In genomic region chr12:86887381-86888129, GRCm38 (mm10) we compare ENCODE assay signal across 9 mouse cellular contexts. TPM values are rescaled to one million over a fixed set of nuclear protein-coding genes. Genes with fewer than 3 reads are reported as not detected.
DNase-seq lines count a peak whose midpoint lies in the region; ATAC-seq and TF ChIP-seq lines count a peak whose summit lies in the region.
"Had no signal": no experiment of that assay in that cellular context is flagged by ENCODE, and none has a peak within 500 bp of the region (broad histone marks: within the 10 kb centered on the region; RNA-seq: fewer than 3 reads in every experiment).

No protein-coding gene starts in this region.

- WGBS in heart, embryonic 14.5 days, result 46% methylated on average over 14 of the region's 14 CpGs
- WGBS in hindbrain, embryonic 11.5 days, result 31% methylated on average over 14 of the region's 14 CpGs
- WGBS in midbrain, embryonic 12.5 days, result 31% methylated on average over 14 of the region's 14 CpGs

- ATAC-seq in heart, embryonic 14.5 days (ENCODE audit: insufficient number of reproducible peaks, insufficient read depth, low FRiP score, low read depth), result no peak
- ATAC-seq in hindbrain, embryonic 11.5 days (ENCODE audit: low FRiP score), result no peak
- ATAC-seq in midbrain, embryonic 12.5 days (ENCODE audit: low FRiP score, low read depth), result no peak

- peak overlapping the region in 1 of 2 experiments; percentile 35; a peak in 3 of 4 replicates for H3K4me3 ChIP-seq in heart, embryonic 14.5 days (ENCODE audit: control insufficient read depth in 1 of 2, insufficient read depth in 1 of 2, low read depth in 1 of 2, low read length in 2 of 2)
- peak overlapping the region; percentile 45 to 53 for H3K4me3 ChIP-seq in ES-E14 (ENCODE audit: insufficient read depth in 1 of 2, low read depth in 1 of 2, low read length in 2 of 2, poor library complexity in 1 of 2, severe bottlenecking in 1 of 2)
- no peak overlapping the region for H3K4me3 ChIP-seq in hindbrain, embryonic 11.5 days (ENCODE audit: low read depth, low read length)
- peak overlapping the region; percentile 21; the same call in 1 of the 2 replicates for H3K4me3 ChIP-seq in midbrain, embryonic 12.5 days

- intact Hi-C loops in heart, postnatal 10 days (cut with DNase I), result no loop called here

- H3K27ac ChIP-seq in heart, embryonic 14.5 days (replicated peaks in 1 of 2; ENCODE audit: control insufficient read depth in 1 of 2, insufficient read depth in 1 of 2, low read depth in 2 of 2, low read length in 2 of 2), result peak overlapping the region; percentile 97 to 100
- peak overlapping the region; percentile 92 for H3K27ac ChIP-seq in ES-E14 (ENCODE audit: insufficient read depth, low read depth, low read length, poor library complexity, severe bottlenecking)
- peak overlapping the region; percentile 74 for H3K27ac ChIP-seq in hindbrain, embryonic 11.5 days (ENCODE audit: low read depth, low read length)
- H3K27ac ChIP-seq in midbrain, embryonic 12.5 days (replicated peaks), result peak overlapping the region; percentile 86

- peak overlapping the region; percentile 82 for H3K4me2 ChIP-seq in heart, embryonic 14.5 days (ENCODE audit: low read length)
- H3K4me2 ChIP-seq in hindbrain, embryonic 11.5 days (replicated peaks; ENCODE audit: low read depth, low read length), result peak overlapping the region; percentile 37
- peak overlapping the region; percentile 50 for H3K4me2 ChIP-seq in midbrain, embryonic 12.5 days (replicated peaks)

- peaks cover 1% of the 10 kb centered on the region for H3K36me3 ChIP-seq in heart, embryonic 14.5 days (ENCODE audit: control insufficient read depth, insufficient read depth, low read length)
- peaks cover 11% of the 10 kb centered on the region; the same call in 1 of the 2 replicates for H3K36me3 ChIP-seq in ES-E14 (ENCODE audit: control insufficient read depth, insufficient read depth, low read length, poor library complexity, severe bottlenecking)
- H3K36me3 ChIP-seq in hindbrain, embryonic 11.5 days (ENCODE audit: control insufficient read depth, insufficient read depth, low read length), result no peaks in the 10 kb centered on the region
- H3K36me3 ChIP-seq in midbrain, embryonic 12.5 days, result no peaks in the 10 kb centered on the region

- no peaks in the 10 kb centered on the region for H3K27me3 ChIP-seq in heart, embryonic 14.5 days (ENCODE audit: control insufficient read depth, insufficient read depth, low read length)
- peaks cover 2% of the 10 kb centered on the region; the same call in 1 of the 2 replicates for H3K27me3 ChIP-seq in hindbrain, embryonic 11.5 days (ENCODE audit: control insufficient read depth, insufficient read depth, low read length)
- H3K27me3 ChIP-seq in midbrain, embryonic 12.5 days, result 0 out of 2 replicates have a peak, but pooled peaks cover 11% of the 10 kb centered on the region
- H3K27me3 ChIP-seq: Patski had no signal

- peaks cover 44 to 72% of the 10 kb centered on the region in 2 experiments for H3K4me1 ChIP-seq in heart, embryonic 14.5 days (ENCODE audit: control insufficient read depth in 2 of 2, insufficient read depth in 2 of 2, low read length in 2 of 2)
- peaks cover 18 to 21% of the 10 kb centered on the region in 2 experiments for H3K4me1 ChIP-seq in ES-E14 (ENCODE audit: control insufficient read depth in 2 of 2, insufficient read depth in 2 of 2, low read length in 2 of 2, poor library complexity in 1 of 2)
- peaks cover 32% of the 10 kb centered on the region for H3K4me1 ChIP-seq in hindbrain, embryonic 11.5 days (replicated peaks; ENCODE audit: control insufficient read depth, insufficient read depth, low read length)
- peaks cover 77% of the 10 kb centered on the region for H3K4me1 ChIP-seq in midbrain, embryonic 12.5 days

- H3K9me3 ChIP-seq in heart, embryonic 14.5 days (ENCODE audit: control insufficient read depth, low read length), result no peaks in the 10 kb centered on the region
- no peaks in the 10 kb centered on the region for H3K9me3 ChIP-seq in ES-E14 (ENCODE audit: control insufficient read depth, insufficient read depth, low read depth, low read length)
- H3K9me3 ChIP-seq in hindbrain, embryonic 11.5 days (ENCODE audit: control insufficient read depth, low read length), result no peaks in the 10 kb centered on the region
- no peaks in the 10 kb centered on the region for H3K9me3 ChIP-seq in midbrain, embryonic 12.5 days

- in situ Hi-C loops in ES-E14 (cut with MboI; ENCODE audit: low sequenced_read_pairs in 2 of 2, unreplicated experiment in 2 of 2), result no loop called here

- peak overlapping the region; percentile 84 for H3K9ac ChIP-seq in heart, embryonic 14.5 days (ENCODE audit: low read length)
- peak overlapping the region; percentile 66; the same call in 1 of the 2 replicates for H3K9ac ChIP-seq in ES-E14 (ENCODE audit: insufficient read depth, low read depth, low read length, poor library complexity, severe bottlenecking)
- 0 out of 2 replicates have a peak overlapping the region, but pooled peaks have one; percentile 51 for H3K9ac ChIP-seq in hindbrain, embryonic 11.5 days (ENCODE audit: low read depth, low read length)
- peak overlapping the region; percentile 35; the same call in 1 of the 2 replicates for H3K9ac ChIP-seq in midbrain, embryonic 12.5 days (replicated peaks)

- no peak for DNase-seq in heart, postnatal 10 days
- DNase-seq in ES-E14 (ENCODE audit: low read depth, low spot score), result no peak
- DNase-seq in hindbrain, embryonic 11.5 days (ENCODE audit: low spot score), result no peak
- DNase-seq in adrenal gland, postnatal 25 days, result no peak
- DNase-seq in thymus, adult 18-20 months, result no peak
- no peak for DNase-seq in adrenal gland, postnatal 14 days

TF ChIP-seq in ES-E14, 5 proteins besides CTCF, POLR2A, EP300 and RAD21:
- TF ChIP-seq ZNF384 (IDR thresholded peaks at IDR 0.05; ENCODE audit: low read depth, low read length) (peak; percentile 80), ZC3H11A (IDR thresholded peaks at IDR 0.05; ENCODE audit: borderline replicate concordance, low read depth, low read length) (no peak)

RNA-seq across cellular contexts. Expression of gene Irf2bpl, which starts 3.0 kb away (rescaled TPM):
- 32.8 and 36.1 TPM in 2 replicates for polyA plus RNA-seq in heart, embryonic 14.5 days (2014; fragmentation: Nextera tagmentation; extraction: Ambion mirVana)
- total RNA-seq in heart, postnatal 10 days (2021), result 10 to 100 TPM; 60.3 to 67.5 TPM
- 39.5 and 43.2 TPM in 2 replicates for total RNA-seq in ES-E14 (2012; rRNA removed)
- 16.0 and 21.3 TPM in 2 replicates for polyA plus RNA-seq in hindbrain, embryonic 11.5 days (2014; fragmentation: Nextera tagmentation; extraction: Ambion mirVana)
- 74.0 and 76.0 TPM in 2 replicates for polyA plus RNA-seq in midbrain, embryonic 12.5 days (2016; fragmentation: Nextera tagmentation; extraction: Ambion mirVana)
- 65.4 and 74.6 TPM in 2 replicates for total RNA-seq in adrenal gland, postnatal 25 days (2021)
- 48.4 and 53.8 TPM in 2 replicates for total RNA-seq in adrenal gland, postnatal 14 days (2021)

RNA-seq across cellular contexts. Expression of gene Cipc, which starts 59.3 kb away (rescaled TPM):
- 26.6 and 27.1 TPM in 2 replicates for polyA plus RNA-seq in heart, embryonic 14.5 days (2014; fragmentation: Nextera tagmentation; extraction: Ambion mirVana)
- total RNA-seq in heart, postnatal 10 days (2021), result 10 to 100 TPM; 36.5 to 45.1 TPM
- total RNA-seq in ES-E14 (2012; rRNA removed), result 26.5 and 27.6 TPM in 2 replicates
- polyA plus RNA-seq in hindbrain, embryonic 11.5 days (2014; fragmentation: Nextera tagmentation; extraction: Ambion mirVana), result 32.2 and 39.5 TPM in 2 replicates
- 44.3 and 46.4 TPM in 2 replicates for polyA plus RNA-seq in midbrain, embryonic 12.5 days (2016; fragmentation: Nextera tagmentation; extraction: Ambion mirVana)
- total RNA-seq in adrenal gland, postnatal 25 days (2021), result 29.9 and 31.0 TPM in 2 replicates
- total RNA-seq in adrenal gland, postnatal 14 days (2021), result 26.2 and 29.1 TPM in 2 replicates
